Mouse (Mus musculus) limb, embryonic 11.5 days (tissue): ENCODE data around the gene Prkcb. TPM values are rescaled to one million over a fixed set of nuclear protein-coding genes. Genes with fewer than 3 reads are reported as not detected.

Source experiments
- ATAC-seq: fragments of 200-750 bp; cut with Nextera tagmentation; 2 replicates; pipeline ENCODE4 v1.8.0; 2017; ENCODE audit warnings: low read depth; ENCODE audit not compliant: insufficient number of reproducible peaks, low FRiP score, low TSS enrichment
- DNase-seq: peaks from one replicate; pipeline ENCODE4 v3.0.0-alpha.2; 2015; ENCODE audit warnings: low spot score
- H3K27ac ChIP-seq: fragments of 300-500 bp; sonication (generic); replicated peaks from 2 replicates; pipeline ENCODE4 v1.5.1; 2014; ENCODE audit warnings: low read depth, mild to moderate bottlenecking, low read length
- H3K27me3 ChIP-seq: fragments of 300-500 bp; sonication (generic); 2 replicates; pipeline ENCODE4 v1.6.1; 2014; ENCODE audit warnings: mild to moderate bottlenecking, low read length, mixed read lengths; ENCODE audit not compliant: control insufficient read depth, insufficient read depth
- H3K36me3 ChIP-seq: fragments of 300-500 bp; sonication (generic); 2 replicates; pipeline ENCODE4 v1.6.1; 2014; ENCODE audit warnings: mild to moderate bottlenecking, low read length, moderate library complexity, mixed read lengths; ENCODE audit not compliant: control insufficient read depth, insufficient read depth
- H3K4me1 ChIP-seq: fragments of 300-500 bp; sonication (generic); 2 replicates; pipeline ENCODE4 v1.6.1; 2014; ENCODE audit warnings: low read length, mixed read lengths; ENCODE audit not compliant: control insufficient read depth, insufficient read depth
- H3K4me2 ChIP-seq: fragments of 300-500 bp; sonication (generic); 2 replicates; pipeline ENCODE4 v1.6.1; 2014; ENCODE audit warnings: low read depth, mild to moderate bottlenecking, moderate library complexity; ENCODE audit not compliant: severe bottlenecking
- H3K4me3 ChIP-seq: fragments of 300-500 bp; sonication (generic); 2 replicates; pipeline ENCODE4 v1.5.1; 2014; ENCODE audit warnings: low read depth, low read length
- H3K9ac ChIP-seq: fragments of 300-500 bp; sonication (generic); 2 replicates; pipeline ENCODE4 v1.6.1; 2014; ENCODE audit warnings: mild to moderate bottlenecking, low read length
- H3K9me3 ChIP-seq: fragments of 300-500 bp; sonication (generic); 2 replicates; pipeline ENCODE4 v1.6.1; 2016; ENCODE audit warnings: low read length; ENCODE audit not compliant: control insufficient read depth
- WGBS: fragments of 180-500 bp; shearing (Covaris S2); extraction: QIAGEN DNeasy Blood & Tissue Kit; methylation state at CpG from one replicate; pipeline ENCODE4 v1.1.7; 2014; 5-methylcytosine and 5-hydroxymethylcytosine counted together
- polyA plus RNA-seq: library from polyadenylated mRNA; unstranded; fragments of >200 nt; fragmentation: Nextera tagmentation; extraction: Ambion mirVana; gene quantifications from 2 replicates; pipeline ENCODE4 v1.2.1, GENCODE M21; 2014

Prkcb gene
- polyA plus RNA-seq, 1 experiment from 2014 or later, result 4.4 TPM

DNA sequence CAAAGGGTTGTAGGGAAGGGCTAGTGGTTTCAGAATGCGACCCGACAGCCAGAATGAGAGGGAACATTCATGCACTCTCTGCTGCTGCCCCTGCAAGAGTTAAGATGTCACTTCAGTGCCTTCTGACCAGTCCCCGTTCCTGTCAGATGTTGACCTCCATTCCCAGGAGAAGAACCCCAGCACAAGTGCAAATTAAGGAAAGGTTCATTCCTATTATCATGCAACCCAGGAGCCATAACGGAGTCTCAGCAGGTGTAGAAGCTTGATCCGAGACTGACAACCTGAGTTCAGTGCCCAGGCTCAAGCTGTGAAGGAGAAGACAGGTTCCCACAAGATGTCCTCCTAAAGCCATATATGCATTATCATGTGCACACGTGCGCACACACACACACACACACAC lies 280.2 kb downstream of the Prkcb start:
- Histone ChIP-seq H3K9me3 (no peaks in the 10 kb centered on the region), H3K27ac (no peak overlapping the region), H3K4me3 (no peak overlapping the region), H3K9ac (no peak overlapping the region), H3K4me2 (no peak overlapping the region), H3K4me1 (no peaks in the 10 kb centered on the region), H3K27me3 (no peaks in the 10 kb centered on the region), H3K36me3 (no peaks in the 10 kb centered on the region)
- DNase-seq, result no peak
- 83% methylated on average over 7 of the region's 7 CpGs for WGBS
- no peak for ATAC-seq

DNA sequence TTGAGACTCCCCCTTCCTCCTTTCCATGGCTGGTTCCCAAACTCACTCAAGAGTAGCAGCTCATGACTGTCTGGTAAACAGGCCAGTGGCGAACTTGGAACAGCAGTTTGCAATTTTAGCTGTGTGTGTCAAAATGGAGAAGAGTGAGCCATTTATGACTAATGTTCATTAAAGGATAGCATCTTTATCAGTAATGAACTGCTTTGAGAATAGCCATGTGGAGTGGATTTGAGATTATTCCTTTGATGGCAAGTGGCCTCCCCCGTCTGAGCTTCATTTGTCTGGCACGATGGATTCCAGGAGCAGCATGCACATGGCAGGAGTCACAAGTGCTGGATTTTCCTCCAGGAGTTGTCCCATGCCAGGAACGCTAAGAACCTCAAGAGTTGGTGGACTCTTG lies 281.9 kb downstream of the Prkcb start:
- no peaks in the 10 kb centered on the region for H3K9me3 ChIP-seq
- ATAC-seq, result no peak
- DNase-seq, result no peak
- H3K27me3 ChIP-seq, result no peaks in the 10 kb centered on the region
- no peak overlapping the region for H3K4me2 ChIP-seq
- no peaks in the 10 kb centered on the region for H3K36me3 ChIP-seq
- no peak overlapping the region for H3K4me3 ChIP-seq
- H3K9ac ChIP-seq, result no peak overlapping the region
- H3K27ac ChIP-seq, result no peak overlapping the region
- no peaks in the 10 kb centered on the region for H3K4me1 ChIP-seq
- WGBS, result 57% methylated on average over 4 of the region's 4 CpGs

DNA sequence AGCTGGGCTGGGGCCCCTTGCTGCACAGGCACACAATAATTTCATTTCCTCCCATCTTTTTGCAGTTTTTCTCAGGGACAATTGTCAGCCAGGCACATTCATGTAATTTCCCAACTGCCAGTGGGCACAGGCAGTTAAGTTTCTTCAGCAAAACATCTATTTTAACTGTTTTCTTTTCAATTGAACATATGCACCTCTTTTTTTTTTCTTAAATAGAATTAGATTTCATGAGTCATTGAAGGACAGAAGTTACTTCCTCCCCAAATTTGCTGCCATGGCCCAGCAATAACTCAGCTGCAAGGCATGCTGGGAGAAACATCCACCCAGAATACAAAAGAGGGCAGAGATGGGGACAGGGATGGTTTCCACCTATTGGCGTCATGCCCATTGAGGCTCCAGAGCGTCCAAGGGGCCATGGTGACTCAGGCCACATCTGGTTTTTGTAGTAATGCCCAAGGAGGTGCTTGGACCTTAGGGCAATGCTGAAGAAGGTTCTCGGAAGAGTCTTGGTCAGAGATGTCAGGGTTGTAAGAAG lies 284.6 kb downstream of the Prkcb start:
- DNase-seq, result no peak
- Histone ChIP-seq H3K4me2 (no peak overlapping the region), H3K27me3 (no peaks in the 10 kb centered on the region), H3K27ac (no peak overlapping the region), H3K9me3 (no peaks in the 10 kb centered on the region), H3K36me3 (no peaks in the 10 kb centered on the region), H3K9ac (no peak overlapping the region), H3K4me3 (no peak overlapping the region), H3K4me1 (no peaks in the 10 kb centered on the region)
- 82% methylated on average over 3 of the region's 3 CpGs for WGBS
- no peak for ATAC-seq

DNA sequence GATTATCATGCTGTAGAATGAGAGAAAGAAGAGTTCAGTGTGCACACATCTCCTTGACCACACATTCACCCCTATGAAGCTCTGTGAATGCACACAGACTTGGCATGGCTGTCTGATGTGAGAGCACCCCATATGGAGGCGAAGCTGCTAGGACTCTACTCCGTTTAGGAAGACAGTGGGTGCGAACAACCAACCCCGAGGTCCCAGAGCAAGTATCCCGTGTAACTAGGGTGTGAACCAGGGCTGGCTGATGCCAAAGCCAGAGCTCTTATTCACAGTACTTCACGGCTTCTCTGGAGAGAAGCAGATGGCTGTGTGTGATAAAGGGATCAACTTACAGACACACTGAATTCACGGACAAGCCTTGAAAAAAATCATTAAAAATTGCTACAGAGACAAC lies 285.9 kb downstream of the Prkcb start:
- H3K27me3 ChIP-seq, result no peaks in the 10 kb centered on the region
- no peaks in the 10 kb centered on the region for H3K36me3 ChIP-seq
- WGBS, result 87% methylated on average over 7 of the region's 7 CpGs
- no peaks in the 10 kb centered on the region for H3K4me1 ChIP-seq
- ATAC-seq (no peak), DNase-seq (no peak)
- no peak overlapping the region for H3K27ac ChIP-seq
- no peak overlapping the region for H3K4me3 ChIP-seq
- H3K4me2 ChIP-seq, result no peak overlapping the region
- H3K9ac ChIP-seq, result no peak overlapping the region
- H3K9me3 ChIP-seq, result no peaks in the 10 kb centered on the region

DNA sequence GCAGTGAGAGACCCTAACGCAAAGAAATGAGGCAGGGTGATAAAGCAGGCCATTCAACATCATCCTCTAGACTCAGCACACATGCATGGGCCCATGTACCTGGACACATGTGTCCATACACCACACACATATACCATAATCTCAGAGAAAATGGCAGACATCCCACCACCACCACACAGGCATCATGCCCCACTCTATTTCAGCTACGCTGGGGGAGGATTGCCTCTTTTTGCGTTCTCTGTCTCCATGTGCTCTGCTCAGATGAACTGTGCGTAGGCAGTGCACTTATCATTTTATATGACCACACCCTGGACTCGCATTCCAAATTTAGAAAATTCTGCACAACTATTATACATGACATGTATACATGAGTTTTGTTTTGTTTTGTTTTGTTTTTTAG lies 286.5 kb downstream of the Prkcb start:
- H3K27ac ChIP-seq, result no peak overlapping the region
- no peak for ATAC-seq

DNA sequence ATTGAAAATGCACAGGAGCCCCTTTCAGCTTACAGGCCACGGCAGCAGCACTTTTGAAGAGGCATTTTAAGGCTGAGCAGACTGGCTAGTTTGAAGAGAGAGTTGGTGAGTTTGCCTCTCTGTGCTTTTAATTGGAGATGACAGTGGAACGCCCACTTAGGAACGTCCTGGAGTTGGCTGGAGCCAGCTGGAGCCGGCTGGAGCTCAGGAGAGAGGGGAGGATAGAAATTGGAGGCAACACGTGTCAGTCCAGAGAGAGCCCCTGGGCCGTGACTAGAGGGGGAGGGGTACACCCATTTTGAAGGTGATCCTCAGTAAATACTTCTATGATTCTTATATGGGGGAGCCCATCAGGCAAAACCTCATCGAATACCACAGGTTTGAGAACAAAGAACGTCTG lies 287.0 kb downstream of the Prkcb start:
- Histone ChIP-seq H3K27me3 (no peaks in the 10 kb centered on the region), H3K4me3 (no peak overlapping the region), H3K4me1 (no peaks in the 10 kb centered on the region), H3K9me3 (no peaks in the 10 kb centered on the region), H3K27ac (no peak overlapping the region), H3K36me3 (no peaks in the 10 kb centered on the region), H3K9ac (no peak overlapping the region), H3K4me2 (no peak overlapping the region)
- DNase-seq, result no peak
- no peak for ATAC-seq
- WGBS, result 41% methylated on average over 8 of the region's 8 CpGs

More for the DNA sequence above, 286.5 kb downstream of the Prkcb start:
- no peak for DNase-seq
- Histone ChIP-seq H3K9ac (no peak overlapping the region), H3K36me3 (no peaks in the 10 kb centered on the region), H3K4me3 (no peak overlapping the region), H3K4me2 (no peak overlapping the region), H3K9me3 (no peaks in the 10 kb centered on the region), H3K4me1 (no peaks in the 10 kb centered on the region), H3K27me3 (no peaks in the 10 kb centered on the region)
- 87% methylated on average over 5 of the region's 5 CpGs for WGBS

DNA sequence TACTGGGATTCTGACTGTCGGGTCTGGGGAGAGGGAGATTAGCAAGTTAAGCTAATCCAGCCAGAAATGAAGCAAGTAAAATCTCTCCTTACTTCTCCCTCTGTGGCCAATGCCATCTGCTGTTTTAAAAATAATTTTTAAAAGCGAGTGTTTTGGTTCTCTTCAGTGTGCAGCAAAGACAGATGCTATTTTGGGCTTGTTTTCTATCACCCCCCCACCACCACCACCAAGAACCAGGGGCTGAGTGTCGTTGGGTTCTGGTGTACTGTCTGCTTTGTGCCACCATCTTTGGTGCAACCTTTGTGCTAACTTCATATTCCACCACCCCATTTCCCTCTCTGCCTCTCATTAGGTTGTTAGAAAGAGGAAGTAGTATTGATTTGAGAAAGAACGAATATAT lies 289.0 kb downstream of the Prkcb start:
- DNase-seq, result no peak
- Histone ChIP-seq H3K9ac (no peak overlapping the region), H3K36me3 (no peaks in the 10 kb centered on the region), H3K4me2 (no peak overlapping the region), H3K4me3 (no peak overlapping the region), H3K4me1 (no peaks in the 10 kb centered on the region), H3K27ac (no peak overlapping the region), H3K27me3 (no peaks in the 10 kb centered on the region), H3K9me3 (no peaks in the 10 kb centered on the region)
- no peak for ATAC-seq
- WGBS, result 81% methylated on average over 4 of the region's 4 CpGs

DNA sequence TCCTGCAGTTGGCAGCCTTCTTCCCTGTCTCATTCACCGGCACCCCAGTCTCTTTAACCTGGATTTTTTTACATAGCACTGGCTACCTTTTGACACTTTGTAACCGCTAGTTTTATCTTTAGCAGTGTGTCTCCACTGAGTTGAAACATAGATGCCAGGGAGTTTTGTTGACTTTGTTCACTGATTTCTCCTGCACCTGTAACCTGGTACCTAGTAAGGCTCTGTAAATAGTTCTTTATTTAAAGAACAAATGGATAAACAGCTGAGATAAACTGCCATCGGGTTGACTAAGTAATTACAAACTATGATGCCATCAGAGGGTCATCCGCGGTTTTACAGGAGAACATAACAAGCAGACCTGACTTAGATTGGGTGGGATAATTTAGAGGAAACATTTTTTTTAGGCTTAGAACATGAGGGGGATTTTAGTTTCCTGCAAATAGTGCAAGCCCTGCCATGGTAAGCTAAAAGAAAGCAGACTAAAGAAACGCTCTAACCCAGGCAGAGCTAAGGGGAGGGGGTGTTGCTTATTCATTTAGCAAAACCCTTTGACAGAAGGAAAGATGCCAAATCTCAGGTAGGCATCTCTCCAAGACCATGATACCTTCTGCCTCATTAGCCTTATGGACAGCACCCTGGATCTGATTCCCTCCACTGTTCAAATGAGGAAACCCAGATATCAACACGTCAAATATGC lies 291.1 kb downstream of the Prkcb start:
- no peak overlapping the region for H3K9ac ChIP-seq
- no peaks in the 10 kb centered on the region for H3K9me3 ChIP-seq
- no peaks in the 10 kb centered on the region for H3K36me3 ChIP-seq

DNA sequence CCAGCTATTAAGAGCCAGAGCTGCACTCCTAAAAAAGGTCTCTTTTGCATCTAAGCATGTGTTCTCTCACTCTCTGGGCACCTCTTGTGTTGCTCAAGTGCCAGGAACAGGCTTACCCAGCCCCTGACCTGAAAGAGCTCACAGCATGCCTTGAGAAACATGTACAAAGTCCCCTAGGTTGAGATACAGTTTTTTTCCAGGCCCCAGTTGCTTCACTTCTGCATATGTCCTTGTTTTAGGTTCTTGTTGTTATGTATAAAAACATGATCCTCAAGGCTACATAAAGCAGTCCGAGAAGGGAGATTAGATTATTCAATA lies 291.6 kb downstream of the Prkcb start:
- Histone ChIP-seq H3K4me2 (no peak overlapping the region), H3K9me3 (no peaks in the 10 kb centered on the region), H3K4me1 (no peaks in the 10 kb centered on the region), H3K36me3 (no peaks in the 10 kb centered on the region), H3K27ac (no peak overlapping the region), H3K4me3 (no peak overlapping the region), H3K9ac (no peak overlapping the region), H3K27me3 (no peaks in the 10 kb centered on the region)
- 87% methylated on average over 1 of the region's 1 CpGs for WGBS
- ATAC-seq (no peak), DNase-seq (no peak)

More for the DNA sequence above, 291.1 kb downstream of the Prkcb start:
- no peak for DNase-seq
- no peak overlapping the region for H3K4me2 ChIP-seq
- 88% methylated on average over 7 of the region's 7 CpGs for WGBS
- no peak overlapping the region for H3K4me3 ChIP-seq
- no peak overlapping the region for H3K27ac ChIP-seq
- H3K27me3 ChIP-seq, result no peaks in the 10 kb centered on the region
- H3K4me1 ChIP-seq, result no peaks in the 10 kb centered on the region
- no peak for ATAC-seq
